Mouse (Mus musculus) spleen, adult 2 months (tissue): ENCODE measurements around the gene Kpna7.

Source experiments
- CTCF ChIP-seq: fragments of 200-500 bp; IDR thresholded peaks from 2 replicates; pipeline ENCODE4 v1.5.1; 2011; ENCODE audit warnings: mild to moderate bottlenecking, inconsistent platforms; ENCODE audit not compliant: insufficient read depth, insufficient read length, insufficient replicate concordance; ENCODE audit errors: extremely low read depth
- POLR2A ChIP-seq: fragments of 200-500 bp; IDR thresholded peaks from 2 replicates; pipeline ENCODE4 v1.6.1; 2011; ENCODE audit warnings: low read depth, low read length, inconsistent platforms

GRCm38 (mm10) chr5:144965639-144966351 is 118.0 kb downstream of the Kpna7 start, which contains the start of gene Smurf1:
- no peak; the same call in 1 of the 2 replicates for TF ChIP-seq POLR2A
- TF ChIP-seq CTCF: no peak
